Mouse (Mus musculus) WW6 (cell line): Measurements from ENCODE around the gene Gm21776.
"Not testable (repeated sequence)": the region's sequence is repeated elsewhere in the genome, so short reads cannot be mapped to it uniquely, and the experiment has no call there.

ENCODE experiments used
- DNase-seq: peaks from one replicate; pipeline ENCODE4 v3.0.0-alpha.2; 2013; ENCODE audit warnings: low read depth, low spot score

Gene Gm21776

DNA sequence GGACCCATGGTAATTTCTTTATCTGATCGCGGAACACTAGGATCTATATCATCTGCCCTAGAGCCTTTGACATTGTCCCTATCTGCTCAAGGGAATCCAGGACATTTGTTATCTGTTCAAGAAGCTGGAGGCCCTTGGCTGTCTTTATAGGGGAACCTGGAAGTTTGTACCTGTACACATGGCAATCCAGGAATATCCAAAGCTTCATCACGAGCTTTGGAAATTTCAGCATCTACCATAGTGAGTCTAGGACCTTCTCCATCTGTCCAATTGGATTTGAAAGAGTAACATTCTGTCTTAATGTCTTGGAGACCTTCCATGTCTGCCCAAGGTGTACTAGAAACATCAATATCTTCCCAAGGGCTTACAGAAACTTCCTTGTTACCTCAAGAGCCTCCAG, at the start of gene Gm21776:
TSS of gene Gm21776 (plus strand) at position 301 of the 400 bp plus-strand sequence.
- not testable (repeated sequence) for DNase-seq
